Mouse (Mus musculus): ENCODE data around the gene Gpatch11. TPM values are rescaled to one million over a fixed set of nuclear protein-coding genes. Genes with fewer than 3 reads are reported as not detected.
A peak's percentile ranks its signal among the peaks of the same experiment; 100 is the strongest.

Gene Gpatch11
- polyA plus RNA-seq, 1 experiment from 2014 or later: 38.3 TPM

- peaks cover 6% of the 10 kb centered on the region; the same call in 1 of the 2 replicates for H3K4me1 ChIP-seq (ENCODE audit: control insufficient read depth, insufficient read depth, low read length)
- no peaks in the 10 kb centered on the region for H3K27me3 ChIP-seq (replicated peaks; ENCODE audit: control insufficient read depth, insufficient read depth, low read length)
- no peaks in the 10 kb centered on the region for H3K9me3 ChIP-seq (replicated peaks; ENCODE audit: control insufficient read depth, low read length)
- DNase-seq (ENCODE audit: low spot score): no peak
- WGBS: 83% methylated on average over 5 of the region's 5 CpGs
- H3K27ac ChIP-seq (ENCODE audit: low read depth, low read length): no peak overlapping the region
- no peak overlapping the region for H3K4me2 ChIP-seq (ENCODE audit: low read length)
- no peak overlapping the region for H3K4me3 ChIP-seq (ENCODE audit: low read depth, low read length)
- H3K36me3 ChIP-seq (ENCODE audit: control insufficient read depth, insufficient read depth, low read length): no peaks in the 10 kb centered on the region
- no peak for ATAC-seq
- H3K9ac ChIP-seq (ENCODE audit: low read length): no peak overlapping the region
These were observed 50.1 kb downstream of the Gpatch11 start for GRCm38 (mm10) chr17:78885286-78886065.

- Histone ChIP-seq H3K4me2 (ENCODE audit: low read length) (no peak overlapping the region), H3K27ac (ENCODE audit: low read depth, low read length) (no peak overlapping the region), H3K27me3 (replicated peaks; ENCODE audit: control insufficient read depth, insufficient read depth, low read length) (no peaks in the 10 kb centered on the region), H3K36me3 (ENCODE audit: control insufficient read depth, insufficient read depth, low read length) (no peaks in the 10 kb centered on the region), H3K4me1 (ENCODE audit: control insufficient read depth, insufficient read depth, low read length) (no peaks in the 10 kb centered on the region), H3K9ac (ENCODE audit: low read length) (no peak overlapping the region), H3K4me3 (ENCODE audit: low read depth, low read length) (no peak overlapping the region), H3K9me3 (replicated peaks; ENCODE audit: control insufficient read depth, low read length) (no peaks in the 10 kb centered on the region)
- ATAC-seq (no peak), DNase-seq (ENCODE audit: low spot score) (no peak)
- WGBS: 83% methylated on average over 4 of the region's 4 CpGs
These were observed 53.2 kb downstream of the Gpatch11 start for GRCm38 (mm10) chr17:78888554-78888953.

- 0 out of 2 replicates have a peak, but pooled peaks have one; percentile 20 for ATAC-seq
- Histone ChIP-seq H3K27me3 (replicated peaks; ENCODE audit: control insufficient read depth, insufficient read depth, low read length) (no peaks in the 10 kb centered on the region), H3K4me1 (ENCODE audit: control insufficient read depth, insufficient read depth, low read length) (no peaks in the 10 kb centered on the region), H3K4me2 (ENCODE audit: low read length) (no peak overlapping the region), H3K9me3 (replicated peaks; ENCODE audit: control insufficient read depth, low read length) (no peaks in the 10 kb centered on the region), H3K27ac (ENCODE audit: low read depth, low read length) (no peak overlapping the region), H3K9ac (ENCODE audit: low read length) (no peak overlapping the region), H3K4me3 (ENCODE audit: low read depth, low read length) (no peak overlapping the region), H3K36me3 (ENCODE audit: control insufficient read depth, insufficient read depth, low read length) (no peaks in the 10 kb centered on the region)
- 40% methylated on average over 3 of the region's 3 CpGs for WGBS
- DNase-seq (ENCODE audit: low spot score): peak; percentile 15
These were observed 53.8 kb downstream of the Gpatch11 start for GRCm38 (mm10) chr17:78889184-78889583.

GRCm38 (mm10) chr17:78891020-78891419 is 55.7 kb downstream of the Gpatch11 start:
- H3K27me3 ChIP-seq (replicated peaks; ENCODE audit: control insufficient read depth, insufficient read depth, low read length): no peaks in the 10 kb centered on the region
- ATAC-seq (no peak), DNase-seq (ENCODE audit: low spot score) (no peak)
- no peaks in the 10 kb centered on the region for H3K9me3 ChIP-seq (replicated peaks; ENCODE audit: control insufficient read depth, low read length)
- H3K4me2 ChIP-seq (ENCODE audit: low read length): no peak overlapping the region
- H3K4me3 ChIP-seq (ENCODE audit: low read depth, low read length): no peak overlapping the region
- H3K27ac ChIP-seq (ENCODE audit: low read depth, low read length): no peak overlapping the region
- no peak overlapping the region for H3K9ac ChIP-seq (ENCODE audit: low read length)
- H3K36me3 ChIP-seq (ENCODE audit: control insufficient read depth, insufficient read depth, low read length): no peaks in the 10 kb centered on the region
- 0 out of 2 replicates have a peak, but pooled peaks cover 3% of the 10 kb centered on the region for H3K4me1 ChIP-seq (ENCODE audit: control insufficient read depth, insufficient read depth, low read length)
- 85% methylated on average over 9 of the region's 9 CpGs for WGBS

- ATAC-seq: no peak
- H3K27ac ChIP-seq (ENCODE audit: low read depth, low read length): no peak overlapping the region
- no peak overlapping the region for H3K4me3 ChIP-seq (ENCODE audit: low read depth, low read length)
- H3K4me1 ChIP-seq (ENCODE audit: control insufficient read depth, insufficient read depth, low read length): 0 out of 2 replicates have a peak, but pooled peaks cover 3% of the 10 kb centered on the region
- DNase-seq (ENCODE audit: low spot score): no peak
- H3K9me3 ChIP-seq (replicated peaks; ENCODE audit: control insufficient read depth, low read length): no peaks in the 10 kb centered on the region
- H3K9ac ChIP-seq (ENCODE audit: low read length): no peak overlapping the region
- no peak overlapping the region for H3K4me2 ChIP-seq (ENCODE audit: low read length)
- no peaks in the 10 kb centered on the region for H3K36me3 ChIP-seq (ENCODE audit: control insufficient read depth, insufficient read depth, low read length)
- H3K27me3 ChIP-seq (replicated peaks; ENCODE audit: control insufficient read depth, insufficient read depth, low read length): no peaks in the 10 kb centered on the region
- 92% methylated on average over 7 of the region's 7 CpGs for WGBS
These were observed 59.6 kb downstream of the Gpatch11 start for GRCm38 (mm10) chr17:78894991-78895390.

- H3K4me1 ChIP-seq (ENCODE audit: control insufficient read depth, insufficient read depth, low read length): 0 out of 2 replicates have a peak, but pooled peaks cover 3% of the 10 kb centered on the region
- peak overlapping the region; percentile 19; the same call in 1 of the 2 replicates for H3K4me2 ChIP-seq (ENCODE audit: low read length)
- ATAC-seq (no peak), DNase-seq (ENCODE audit: low spot score) (peak; percentile 83)
- H3K27ac ChIP-seq (ENCODE audit: low read depth, low read length): no peak overlapping the region
- no peaks in the 10 kb centered on the region for H3K9me3 ChIP-seq (replicated peaks; ENCODE audit: control insufficient read depth, low read length)
- no peak overlapping the region for H3K4me3 ChIP-seq (ENCODE audit: low read depth, low read length)
- H3K27me3 ChIP-seq (replicated peaks; ENCODE audit: control insufficient read depth, insufficient read depth, low read length): no peaks in the 10 kb centered on the region
- H3K9ac ChIP-seq (ENCODE audit: low read length): no peak overlapping the region
- 42% methylated on average over 8 of the region's 8 CpGs for WGBS
- no peaks in the 10 kb centered on the region for H3K36me3 ChIP-seq (ENCODE audit: control insufficient read depth, insufficient read depth, low read length)
These were observed 60.0 kb downstream of the Gpatch11 start for GRCm38 (mm10) chr17:78895394-78895793.

Other genes with a start within 250 kb of the Gpatch11 start
- 4.5 and 5.8 TPM in 2 replicates for gene Strn, start 98.4 kb upstream of the Gpatch11 start, polyA plus RNA-seq (2014; fragmentation: Nextera tagmentation; extraction: Ambion mirVana)
- 13.9 and 18.2 TPM in 2 replicates for gene Heatr5b, start 203 bp upstream of the Gpatch11 start, polyA plus RNA-seq (2014; fragmentation: Nextera tagmentation; extraction: Ambion mirVana)
- gene Eif2ak2, start 47.0 kb downstream of the Gpatch11 start, polyA plus RNA-seq (2014; fragmentation: Nextera tagmentation; extraction: Ambion mirVana): 2.4 and 2.5 TPM in 2 replicates
- gene Sult6b1, start 71.4 kb downstream of the Gpatch11 start, polyA plus RNA-seq (2014; fragmentation: Nextera tagmentation; extraction: Ambion mirVana): 0.15 and 0.20 TPM in 2 replicates
- gene Cebpzos, start 80.9 kb downstream of the Gpatch11 start, polyA plus RNA-seq (2014; fragmentation: Nextera tagmentation; extraction: Ambion mirVana): 112 and 121 TPM in 2 replicates
- gene Cebpz, start 101.5 kb downstream of the Gpatch11 start, polyA plus RNA-seq (2014; fragmentation: Nextera tagmentation; extraction: Ambion mirVana): 52.3 and 60.0 TPM in 2 replicates
- 57.9 and 63.7 TPM in 2 replicates for gene Ndufaf7, start 101.6 kb downstream of the Gpatch11 start, polyA plus RNA-seq (2014; fragmentation: Nextera tagmentation; extraction: Ambion mirVana)
- 28.6 and 29.2 TPM in 2 replicates for gene Prkd3, start 185.2 kb downstream of the Gpatch11 start, polyA plus RNA-seq (2014; fragmentation: Nextera tagmentation; extraction: Ambion mirVana)
- 13.4 and 13.9 TPM in 2 replicates for gene Qpct, start 216.3 kb downstream of the Gpatch11 start, polyA plus RNA-seq (2014; fragmentation: Nextera tagmentation; extraction: Ambion mirVana)